Mouse (Mus musculus): ENCODE results near the gene Aldh3b3. TPM values are rescaled to one million over a fixed set of nuclear protein-coding genes. Genes with fewer than 3 reads are reported as not detected.

The Aldh3b3 gene
- polyA plus RNA-seq, 2 experiments from 2014 or later, result not detected

DNA sequence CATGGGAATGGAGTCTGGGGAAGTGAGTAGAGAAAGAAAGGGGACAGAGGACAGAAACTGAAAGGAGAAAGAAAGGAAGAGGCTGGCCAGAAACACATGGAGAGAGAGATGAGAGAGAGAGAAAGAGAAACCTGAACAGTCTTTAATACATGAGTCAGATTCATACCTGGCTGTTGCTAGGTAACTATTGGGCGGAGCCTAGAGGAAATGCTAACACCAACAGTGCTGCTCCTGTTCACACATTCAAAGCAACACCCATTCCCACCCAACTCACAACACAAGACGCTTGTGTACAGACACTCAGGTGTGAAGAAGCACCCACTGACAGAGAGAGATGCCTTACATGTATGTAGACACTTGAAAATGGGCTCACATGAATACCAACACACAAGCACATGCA lies 17.4 kb downstream of the Aldh3b3 start:
- no peak for ATAC-seq

DNA sequence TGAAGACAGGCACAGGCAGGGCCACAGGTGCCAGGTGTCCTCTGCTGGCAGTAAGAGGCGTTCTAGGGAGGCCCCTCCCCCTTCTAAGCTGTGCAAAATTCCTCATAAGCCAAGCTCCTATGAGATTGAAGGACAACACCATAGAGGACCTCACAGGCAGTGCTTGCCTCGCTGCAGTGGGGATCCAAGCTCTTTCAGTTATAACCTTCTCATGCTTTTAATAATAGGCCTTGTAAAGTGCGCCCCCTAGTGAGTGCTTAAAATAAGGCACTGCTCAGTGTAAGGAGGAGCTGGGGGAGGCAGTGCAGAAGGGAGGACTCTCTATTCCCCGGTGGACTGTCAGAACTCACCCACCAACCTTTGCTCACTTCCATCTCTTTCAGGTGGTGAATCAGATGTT lies 21.9 kb downstream of the Aldh3b3 start:
- ATAC-seq, result peak; percentile 66

DNA sequence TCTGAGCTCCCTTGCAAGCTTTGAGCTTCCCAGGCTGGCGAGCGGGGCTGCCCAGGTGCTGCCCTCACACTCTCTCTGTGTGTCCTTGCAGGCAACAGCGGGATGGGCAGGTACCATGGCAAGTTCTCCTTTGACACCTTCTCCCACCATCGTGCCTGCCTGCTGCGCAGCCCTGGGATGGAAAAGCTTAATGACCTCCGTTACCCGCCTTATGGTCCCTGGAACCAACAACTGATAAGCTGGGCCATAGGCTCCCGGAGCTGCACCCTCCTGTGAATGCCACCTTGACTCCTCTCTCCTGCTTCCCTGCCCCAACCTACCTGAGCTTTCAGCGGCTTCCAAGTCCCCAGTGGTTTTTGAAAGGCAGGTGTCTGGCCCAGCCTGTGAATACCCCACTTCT lies 22.5 kb downstream of the Aldh3b3 start:
- no peak for ATAC-seq

- ATAC-seq, result no peak
Observed at GRCm38 (mm10) chr19:3983527-3984200, 25.2 kb downstream of the Aldh3b3 start.

DNA sequence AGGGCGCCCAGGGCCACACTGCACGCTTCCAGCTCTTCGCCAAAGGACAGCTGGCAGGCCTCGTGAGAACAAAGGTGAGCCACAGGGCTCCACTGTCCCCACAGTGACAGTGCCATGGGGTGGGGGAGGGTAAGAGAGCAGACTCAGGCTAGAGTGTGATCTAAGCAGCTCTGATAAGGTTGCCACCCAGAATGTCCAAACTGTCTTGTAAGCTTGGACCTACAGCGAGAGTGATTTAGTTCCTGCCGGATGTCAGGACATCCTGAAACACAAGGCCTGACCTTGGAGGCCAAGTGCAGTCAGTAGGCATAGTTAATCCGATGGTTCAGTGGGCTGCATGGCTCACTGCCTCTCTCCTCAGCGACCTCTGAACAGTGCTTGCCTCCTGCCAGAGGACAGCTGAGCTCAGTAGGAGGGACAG lies 26.8 kb downstream of the Aldh3b3 start:
- no peak for ATAC-seq

DNA sequence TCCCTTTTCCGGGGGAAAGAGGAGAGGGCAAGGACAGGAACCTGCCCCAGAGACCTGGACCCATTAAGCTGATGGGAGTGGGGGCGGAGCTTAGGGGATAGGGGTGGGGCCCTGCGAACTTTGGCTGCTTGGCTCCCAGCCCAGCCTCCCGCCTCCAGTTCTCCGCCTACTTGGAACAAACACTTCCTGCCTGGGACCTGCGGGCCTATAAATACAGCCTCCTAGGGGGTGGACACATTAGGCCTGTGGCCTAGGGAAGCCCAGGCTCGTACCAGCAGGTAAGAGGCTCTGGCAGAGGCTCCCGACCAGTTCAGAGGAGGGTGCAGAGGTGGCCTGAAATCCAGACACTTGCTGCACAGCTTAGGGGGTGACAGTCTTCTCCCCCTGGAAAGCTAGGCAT lies 27.9 kb downstream of the Aldh3b3 start, which contains the start of gene Acy3:
TSS of gene Acy3 (plus strand) at position 237 of the 400 bp plus-strand sequence.
- no peak for ATAC-seq

DNA sequence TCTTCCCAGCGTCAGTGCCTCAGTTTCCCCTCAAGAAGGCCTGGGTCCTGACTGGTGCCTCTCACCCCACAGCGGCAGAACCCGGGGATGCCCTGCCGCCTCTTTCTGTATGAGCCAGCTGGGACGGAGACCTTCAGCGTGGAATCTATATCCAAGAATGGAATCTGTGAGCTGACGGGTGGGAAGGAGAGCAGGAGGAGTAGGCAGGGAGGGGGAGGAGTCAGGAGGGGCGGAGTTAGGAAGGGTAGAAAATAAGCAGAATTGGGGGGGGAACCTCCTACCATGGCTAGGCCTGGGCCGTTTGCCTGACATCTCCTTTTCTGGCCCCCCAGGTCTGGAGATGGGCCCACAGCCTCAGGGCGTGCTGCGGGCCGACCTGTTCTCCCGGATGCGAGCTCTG lies 29.6 kb downstream of the Aldh3b3 start:
- no peak for ATAC-seq

- no peak for ATAC-seq
Observed at GRCm38 (mm10) chr19:3988750-3989149, 30.3 kb downstream of the Aldh3b3 start.

GRCm38 (mm10) chr19:3990804-3991203 lies 32.4 kb downstream of the Aldh3b3 start:
- ATAC-seq, result no peak

DNA sequence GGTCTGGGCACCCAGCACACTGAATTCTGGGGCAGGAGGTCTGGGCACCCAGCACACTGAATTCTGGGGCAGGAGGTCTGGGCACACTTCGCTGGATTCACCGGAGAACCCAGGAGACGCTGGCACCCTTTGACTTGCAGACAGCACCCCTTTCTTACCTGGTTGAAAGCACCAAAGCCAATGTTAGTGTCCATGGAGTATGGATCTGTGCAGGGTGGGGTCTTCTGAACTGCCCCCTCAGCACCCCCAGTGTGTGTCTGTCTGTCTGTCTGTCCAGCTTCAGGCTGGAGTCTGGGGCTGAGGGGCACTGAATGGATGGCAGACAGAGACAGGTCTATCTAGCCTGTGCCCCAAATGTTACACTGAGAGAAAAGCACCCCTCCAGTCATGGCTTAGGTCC lies 33.1 kb downstream of the Aldh3b3 start:
- no peak for ATAC-seq

DNA sequence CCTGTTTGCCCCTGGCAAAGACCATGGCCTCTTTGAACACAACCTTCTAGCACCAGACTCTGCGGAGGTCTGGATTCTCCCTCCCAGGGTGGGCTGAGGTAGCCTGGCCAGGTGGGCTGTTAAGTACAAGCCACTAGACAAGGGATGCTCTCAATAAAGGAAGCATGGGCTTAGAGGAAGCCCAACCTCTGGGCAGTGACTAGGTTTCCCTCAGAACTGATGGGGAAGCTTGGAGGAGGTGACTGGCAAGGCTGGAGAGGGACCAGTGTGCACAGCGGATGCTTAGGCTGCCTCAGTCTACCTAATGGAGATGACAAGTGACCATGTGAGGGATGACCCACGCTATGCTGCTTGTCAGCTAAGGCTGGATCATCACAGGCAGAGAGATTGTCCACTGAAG lies 33.5 kb downstream of the Aldh3b3 start:
- ATAC-seq, result no peak

GRCm38 (mm10) chr19:3992416-3992815 lies 34.0 kb downstream of the Aldh3b3 start, which contains the start of gene Tbx10:
Gene Tbx10, plus strand, starts transcription at chr19:3992752.
- no peak for ATAC-seq

DNA sequence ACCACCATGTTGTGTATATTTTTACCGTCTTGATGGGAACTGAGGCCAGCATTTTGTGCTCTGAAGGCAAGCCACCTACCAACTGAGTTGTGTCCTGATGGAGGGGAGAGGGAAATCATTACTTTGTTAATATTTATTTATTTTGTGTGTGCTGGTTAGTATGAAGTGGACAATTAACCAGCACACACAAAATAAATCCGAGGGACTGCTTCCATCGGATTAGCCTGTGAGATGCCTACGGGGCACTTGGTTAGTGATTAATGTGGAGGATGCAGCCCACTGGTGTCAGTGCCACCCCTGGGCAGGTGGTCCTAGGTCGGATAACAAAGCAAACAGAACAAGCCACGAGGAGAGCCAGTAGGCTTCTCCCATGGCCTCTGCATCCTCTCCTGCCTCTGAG lies 36.5 kb downstream of the Aldh3b3 start:
- ATAC-seq, result no peak

DNA sequence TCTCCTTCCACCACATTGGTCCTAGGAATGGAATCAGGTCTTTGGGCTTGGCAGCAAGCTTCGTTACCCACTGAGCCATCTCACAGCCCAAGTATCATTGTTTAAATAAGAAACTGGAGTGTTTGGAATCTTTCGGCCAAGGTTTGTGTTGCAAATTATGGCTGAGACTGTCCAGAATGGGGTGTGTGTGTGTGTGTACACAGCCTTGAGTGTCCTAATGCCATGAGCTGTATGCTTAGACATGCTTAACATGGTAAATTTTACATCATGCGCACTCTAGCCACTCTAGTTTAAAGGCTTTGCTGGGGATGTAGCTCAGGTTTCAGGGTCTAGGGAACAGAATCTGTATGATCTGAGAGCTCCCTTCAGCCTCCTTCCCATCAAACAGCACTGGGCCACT lies 37.1 kb downstream of the Aldh3b3 start:
- ATAC-seq, result no peak

DNA sequence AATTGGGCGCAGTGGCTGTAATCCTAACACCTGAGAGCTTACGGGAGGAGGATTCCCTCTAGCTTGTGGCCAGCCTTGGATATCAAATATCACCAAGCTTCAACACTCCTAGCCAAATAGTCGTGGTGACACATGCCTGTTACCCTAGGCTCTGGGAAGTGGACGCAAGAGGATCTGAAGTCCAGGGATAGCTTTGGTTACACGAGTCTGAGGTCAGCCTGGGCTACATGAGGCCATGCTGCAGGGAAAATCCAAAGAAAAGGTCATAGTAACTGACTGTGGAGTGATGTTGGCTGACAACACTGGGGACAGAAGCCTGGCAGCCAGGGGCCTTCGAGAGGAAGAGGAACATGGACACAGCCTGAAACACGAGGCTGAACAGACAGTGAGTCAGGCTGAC lies 37.7 kb downstream of the Aldh3b3 start:
- no peak for ATAC-seq

GRCm38 (mm10) chr19:3996747-3997146 lies 38.3 kb downstream of the Aldh3b3 start:
- ATAC-seq, result no peak

GRCm38 (mm10) chr19:3997231-3997630 lies 38.8 kb downstream of the Aldh3b3 start:
- ATAC-seq, result no peak

GRCm38 (mm10) chr19:3998335-3998734 lies 39.9 kb downstream of the Aldh3b3 start:
- no peak for ATAC-seq

DNA sequence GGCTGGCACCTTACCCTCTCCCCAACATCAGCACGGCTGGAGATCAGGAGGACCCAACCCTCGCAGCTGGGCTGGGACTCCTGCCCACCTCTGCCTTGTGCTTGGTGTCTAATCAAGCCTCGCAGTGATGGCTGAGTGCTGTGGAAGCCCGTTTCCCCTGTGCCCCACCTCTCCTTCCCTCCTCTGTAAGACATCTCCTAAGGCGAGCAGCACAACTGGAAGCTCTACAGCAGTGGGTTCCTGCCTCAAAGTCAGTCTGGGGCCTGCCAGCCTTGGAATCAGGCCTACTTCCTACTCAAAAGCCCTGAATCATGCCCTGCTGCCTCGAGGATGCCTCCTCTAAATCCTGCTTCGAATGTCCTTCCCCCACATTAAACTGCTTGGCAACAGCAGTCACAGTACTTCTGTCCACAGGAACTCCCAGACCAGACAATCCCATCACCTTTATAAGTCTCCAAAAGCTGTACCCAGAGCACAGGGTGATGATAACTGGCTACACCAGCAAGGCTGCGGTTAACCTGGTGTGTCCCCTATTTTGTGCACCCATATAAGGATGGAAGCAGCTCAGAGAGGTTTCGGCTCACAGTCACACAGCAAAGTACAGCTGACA lies 40.8 kb downstream of the Aldh3b3 start:
- ATAC-seq, result no peak

DNA sequence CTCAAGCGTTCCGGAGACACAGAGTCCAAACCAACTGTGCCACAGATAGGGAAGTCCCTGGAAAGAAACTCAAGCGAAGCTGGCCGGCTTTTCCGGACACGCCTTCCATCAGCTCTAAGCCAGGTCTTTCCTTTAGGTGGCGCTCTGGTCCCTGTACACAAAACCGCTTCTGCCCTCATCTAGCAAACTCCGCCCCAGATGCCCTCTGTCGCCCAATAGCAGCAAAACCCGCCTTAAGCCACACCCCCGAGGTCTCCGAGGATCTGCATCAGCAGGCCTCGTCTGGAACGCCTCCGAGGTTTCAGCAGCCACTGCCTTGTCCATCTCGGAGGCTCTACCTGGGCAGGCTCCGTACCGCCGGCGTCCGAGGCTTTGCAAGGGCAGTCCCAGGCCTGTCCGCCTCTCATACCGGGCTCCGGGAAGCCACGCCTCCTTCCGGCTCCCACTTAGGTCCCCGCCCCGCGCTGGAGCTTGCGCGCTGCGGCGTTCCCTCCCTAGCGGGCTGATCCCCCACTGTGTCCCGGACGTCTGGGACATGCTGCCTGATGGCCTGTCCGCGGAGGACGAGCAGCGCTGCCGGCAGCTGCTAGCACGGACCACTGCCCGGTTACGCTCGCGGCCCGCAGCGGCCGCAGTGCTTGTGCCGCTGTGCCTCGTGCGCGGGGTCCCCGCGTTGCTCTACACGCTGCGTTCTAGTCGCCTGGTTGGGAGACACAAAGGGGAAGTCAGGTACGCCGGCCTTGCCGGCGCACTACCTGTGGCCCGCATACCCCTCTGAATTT lies 41.9 kb downstream of the Aldh3b3 start, which contains the start of the genes Nudt8 and Gm49405:
TSS of gene Nudt8 (plus strand) at position 462 of the 782 bp plus-strand sequence.
TSS of gene Gm49405 (plus strand) at position 508 of the 782 bp plus-strand sequence.
- peak; percentile 96 for ATAC-seq

DNA sequence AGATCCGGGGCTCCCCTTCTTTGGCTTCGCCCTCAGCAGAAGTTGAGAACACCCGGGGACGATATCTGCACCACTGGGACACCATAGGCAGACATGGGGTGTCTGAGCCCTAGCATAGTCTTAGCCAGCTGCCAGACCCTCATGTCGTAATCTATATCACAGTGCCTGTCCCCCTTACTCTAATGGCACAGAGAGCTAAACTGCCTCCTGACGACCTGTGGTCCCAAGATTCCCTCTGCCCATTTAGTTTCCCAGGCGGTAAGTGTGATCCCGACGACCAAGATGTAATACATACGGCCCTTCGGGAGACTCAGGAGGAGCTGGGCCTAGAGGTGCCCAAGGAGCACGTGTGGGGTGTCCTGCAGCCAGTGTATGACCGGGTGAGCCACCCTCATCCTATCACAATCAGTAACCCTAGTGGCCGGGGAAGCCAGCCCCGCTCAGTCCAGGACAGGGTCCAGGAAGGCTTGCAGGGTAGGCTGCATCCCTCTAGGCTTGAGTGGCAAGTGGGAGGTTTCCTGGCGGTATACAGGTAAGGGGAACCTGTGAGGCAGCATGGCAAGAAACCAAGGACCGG lies 42.6 kb downstream of the Aldh3b3 start:
- ATAC-seq, result no peak

- no peak for ATAC-seq
Observed at GRCm38 (mm10) chr19:4001752-4002151, 43.3 kb downstream of the Aldh3b3 start.

GRCm38 (mm10) chr19:4003112-4003511 lies 44.7 kb downstream of the Aldh3b3 start, which contains the start of gene Doc2g:
Gene Doc2g, plus strand, starts transcription at chr19:4003313.
- ATAC-seq, result no peak
